Mouse (Mus musculus): ENCODE measurements around the gene Tdp1.

DNA sequence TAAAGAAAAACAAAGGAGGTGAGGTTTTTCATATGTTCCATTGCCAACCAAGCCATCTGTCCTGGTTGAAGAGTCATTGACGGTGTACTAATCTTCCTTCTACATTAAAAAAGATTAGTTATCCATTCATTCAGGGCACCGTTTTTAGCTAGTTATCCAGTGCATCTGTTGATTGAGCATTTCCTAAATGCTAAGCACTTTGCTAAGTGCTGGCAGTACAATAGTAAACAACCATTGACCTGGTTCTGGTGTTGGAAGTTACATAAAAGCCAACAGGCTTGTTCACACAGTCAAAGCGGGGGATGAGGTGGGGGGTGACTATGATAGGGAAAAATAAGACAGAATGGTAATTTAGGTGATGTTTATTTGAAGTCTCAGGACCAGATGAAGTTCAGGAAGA is 35.3 kb downstream of the Tdp1 start:
- TF ChIP-seq CTCF (IDR thresholded peaks at IDR 0.05; ENCODE audit: low read depth, low read length) (no peak), POLR2A (IDR thresholded peaks at IDR 0.05; ENCODE audit: extremely low read depth, insufficient read depth, low read length) (no peak)
